Mouse (Mus musculus) layer of hippocampus, adult 9-10 months (tissue): ENCODE measurements around the gene Dlgap4.
A peak's percentile ranks its signal among the peaks of the same experiment; 100 is the strongest.

ENCODE experiments used
- DNase-seq: peaks from one replicate; pipeline ENCODE4 v3.0.0; 2022; ENCODE audit warnings: low spot score

Dlgap4 gene

GRCm38 (mm10) chr2:156804589-156804988, 191.1 kb downstream of the Dlgap4 start:
- no peak for DNase-seq

GRCm38 (mm10) chr2:156806886-156807285, 193.4 kb downstream of the Dlgap4 start:
- DNase-seq = no peak

- DNase-seq = peak; percentile 55
Measured at GRCm38 (mm10) chr2:156809579-156809978, 196.1 kb downstream of the Dlgap4 start.

GRCm38 (mm10) chr2:156810716-156811115, 197.2 kb downstream of the Dlgap4 start:
- no peak for DNase-seq

DNA sequence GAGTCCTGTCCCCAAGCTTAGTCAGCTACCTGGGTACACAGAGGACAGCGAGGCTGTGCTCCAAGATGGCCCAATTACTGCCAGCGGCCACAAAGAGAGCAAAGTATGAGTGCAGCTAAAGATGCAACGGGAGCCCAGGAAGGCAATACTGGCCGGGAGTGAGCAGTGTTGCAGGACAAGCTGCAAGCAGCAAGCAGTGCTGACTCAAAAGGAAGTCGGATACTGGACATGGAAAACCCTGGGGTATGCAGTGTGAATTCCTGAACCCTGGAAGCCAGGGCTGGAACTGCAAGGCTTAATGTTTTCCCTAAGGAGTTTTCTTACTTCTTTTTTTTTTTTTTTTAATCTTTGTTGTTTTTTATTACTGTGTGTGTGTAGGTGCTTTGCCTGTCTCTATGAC, 198.1 kb downstream of the Dlgap4 start:
- DNase-seq = no peak
